Comparison of ENCODE assay signal across 20 mouse cellular contexts in the genomic region with DNA sequence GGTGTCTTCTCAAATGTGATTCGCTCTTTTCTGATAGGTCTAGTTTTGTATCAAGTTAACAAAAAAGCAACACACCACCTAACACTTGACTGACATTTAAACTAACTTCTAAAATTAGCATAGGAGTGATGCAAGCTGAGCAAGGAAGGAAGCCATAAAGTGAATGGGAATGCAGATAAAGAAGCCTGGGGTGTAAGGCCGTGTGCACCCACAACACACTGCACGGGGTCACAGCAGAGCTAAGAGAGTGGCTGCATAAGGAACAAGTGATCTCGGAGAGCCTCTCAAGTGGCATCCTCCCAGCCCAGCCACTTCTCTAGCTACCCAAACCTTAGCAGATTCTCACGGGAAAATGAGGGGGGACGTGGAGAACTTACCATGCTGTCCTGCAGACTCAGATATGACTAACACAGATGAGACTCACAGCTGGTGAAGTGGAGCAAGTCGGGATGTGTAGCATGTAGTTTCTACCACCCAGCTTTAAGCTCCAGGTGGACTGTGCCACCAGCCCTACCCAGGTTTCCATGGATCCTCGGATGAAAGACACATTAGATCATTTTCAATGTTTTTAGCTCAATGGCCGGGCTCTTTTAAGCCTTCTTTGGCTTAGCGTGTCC. TPM values are rescaled to one million over a fixed set of nuclear protein-coding genes. Genes with fewer than 3 reads are reported as not detected.
"Had no signal": no experiment of that assay in that cellular context is flagged by ENCODE, and none has a peak within 500 bp of the region (broad histone marks: within the 10 kb centered on the region; RNA-seq: fewer than 3 reads in every experiment).

No protein-coding gene starts in this region.

- H3K4me3 ChIP-seq: kidney, embryonic 15.5 days; left cerebral cortex, adult 2 months; liver, embryonic 13.5 days; midbrain, embryonic 12.5 days; midbrain, embryonic 15.5 days; neural tube, embryonic 12.5 days; neural tube, embryonic 15.5 days had no signal

- H3K36me3 ChIP-seq: kidney, embryonic 15.5 days; liver, embryonic 13.5 days; midbrain, embryonic 12.5 days; midbrain, embryonic 15.5 days; neural tube, embryonic 12.5 days had no signal

- H3K9me3 ChIP-seq: kidney, embryonic 15.5 days; liver, embryonic 13.5 days; midbrain, embryonic 15.5 days; neural tube, embryonic 12.5 days; neural tube, embryonic 15.5 days had no signal

- ATAC-seq: midbrain, embryonic 15.5 days had no signal

- H3K27me3 ChIP-seq: kidney, embryonic 15.5 days; liver, embryonic 13.5 days; midbrain, embryonic 12.5 days; midbrain, embryonic 15.5 days; neural tube, embryonic 12.5 days; neural tube, embryonic 15.5 days had no signal

- DNase-seq: kidney, adult 8-10 months; kidney, postnatal 10 days; kidney, postnatal 36 days; layer of hippocampus, postnatal 36 days; liver, embryonic 13.5 days; lung, adult 2 months; lung, postnatal 14 days; lung, postnatal 4 days; right cerebral cortex, adult 18-20 months; right cerebral cortex, postnatal 14 days; right cerebral cortex, postnatal 4 days; thymus, adult 2 months; thymus, postnatal 14 days had no signal

- H3K4me1 ChIP-seq: kidney, embryonic 15.5 days; liver, embryonic 13.5 days; midbrain, embryonic 12.5 days; neural tube, embryonic 12.5 days had no signal

RNA-seq across cellular contexts. Expression of gene Dgki, which starts 38.6 kb away (rescaled TPM):
- polyA plus RNA-seq: liver, adult 2 months had no signal
